Mouse (Mus musculus): ENCODE results near the gene Hist2h2bb.
"Not testable (repeated sequence)": the region's sequence is repeated elsewhere in the genome, so short reads cannot be mapped to it uniquely, and the experiment has no call there.

- TF ChIP-seq CTCF, POLR2A (IDR thresholded peaks at IDR 0.05; ENCODE audit: extremely low read depth, insufficient read depth, low read length): not testable (repeated sequence)
These were observed 23.5 kb upstream of the Hist2h2bb start for GRCm38 (mm10) chr3:96246018-96246417.
